8 mouse cellular contexts compared by ENCODE assay signal in genomic region chr2:32928235-32928946, GRCm38 (mm10). TPM values are rescaled to one million over a fixed set of nuclear protein-coding genes. Genes with fewer than 3 reads are reported as not detected.
DNase-seq lines count a peak whose midpoint lies in the region; ATAC-seq lines count a peak whose summit lies in the region.

No protein-coding gene starts in this region.

- no peak overlapping the region for H3K9ac ChIP-seq in embryonic facial prominence, embryonic 14.5 days (ENCODE audit: low read depth, low read length)
- H3K9ac ChIP-seq in heart, embryonic 14.5 days (ENCODE audit: low read length), result no peak overlapping the region
- H3K9ac ChIP-seq in liver, embryonic 12.5 days, result no peak overlapping the region

- no peak overlapping the region for H3K4me2 ChIP-seq in embryonic facial prominence, embryonic 14.5 days (ENCODE audit: low read depth, low read length)
- H3K4me2 ChIP-seq in heart, embryonic 14.5 days (ENCODE audit: low read length), result no peak overlapping the region
- H3K4me2 ChIP-seq in liver, embryonic 12.5 days, result no peak overlapping the region

- H3K36me3 ChIP-seq in embryonic facial prominence, embryonic 14.5 days (ENCODE audit: control insufficient read depth, insufficient read depth, low read length), result peaks cover 53% of the 10 kb centered on the region
- H3K36me3 ChIP-seq in heart, embryonic 14.5 days (ENCODE audit: control insufficient read depth, insufficient read depth, low read length), result peaks cover 47% of the 10 kb centered on the region
- peaks cover 13% of the 10 kb centered on the region for H3K36me3 ChIP-seq in liver, embryonic 12.5 days

- WGBS in embryonic facial prominence, embryonic 14.5 days, result 33% methylated on average over 10 of the region's 10 CpGs
- WGBS in heart, embryonic 14.5 days, result 25% methylated on average over 10 of the region's 10 CpGs
- 40% methylated on average over 10 of the region's 10 CpGs for WGBS in liver, embryonic 12.5 days (ENCODE audit: insufficient replicate concordance)

- H3K9me3 ChIP-seq in embryonic facial prominence, embryonic 14.5 days (ENCODE audit: control insufficient read depth, low read length), result no peaks in the 10 kb centered on the region
- H3K9me3 ChIP-seq in heart, embryonic 14.5 days (ENCODE audit: control insufficient read depth, low read length), result no peaks in the 10 kb centered on the region
- no peaks in the 10 kb centered on the region for H3K9me3 ChIP-seq in liver, embryonic 12.5 days (replicated peaks)

- peak; percentile 94 for DNase-seq in 3T3-L1 (ENCODE audit: low read depth, low spot score)
- peak; percentile 71 for DNase-seq in adrenal gland, postnatal 25 days
- peak; percentile 59 for DNase-seq in embryonic facial prominence, embryonic 14.5 days (ENCODE audit: low spot score)
- DNase-seq in kidney, postnatal 10 days, result peak; percentile 87
- peak; percentile 56 for DNase-seq in neural tube, embryonic 10.5 days (ENCODE audit: extremely low spot score, low spot score)
- DNase-seq in testis, postnatal 14 days (ENCODE audit: low spot score), result peak; percentile 48

- no peak overlapping the region for H3K27ac ChIP-seq in embryonic facial prominence, embryonic 14.5 days (replicated peaks; ENCODE audit: low read depth, low read length)
- H3K27ac ChIP-seq in heart, embryonic 14.5 days (replicated peaks in 1 of 2; ENCODE audit: control insufficient read depth in 1 of 2, insufficient read depth in 1 of 2, low read depth in 2 of 2, low read length in 2 of 2), result no peak overlapping the region
- H3K27ac ChIP-seq in liver, embryonic 12.5 days, result peak overlapping the region; percentile 41

- ATAC-seq in embryonic facial prominence, embryonic 14.5 days (ENCODE audit: low read depth), result peak; percentile 54; the same call in 1 of the 2 replicates
- ATAC-seq in heart, embryonic 14.5 days (ENCODE audit: insufficient number of reproducible peaks, insufficient read depth, low FRiP score, low read depth), result peak; percentile 16; the same call in 1 of the 2 replicates
- peak; percentile 58 for ATAC-seq in liver, embryonic 12.5 days

- H3K27me3 ChIP-seq in embryonic facial prominence, embryonic 14.5 days (replicated peaks; ENCODE audit: control insufficient read depth, insufficient read depth, low read length), result no peaks in the 10 kb centered on the region
- H3K27me3 ChIP-seq in heart, embryonic 14.5 days (ENCODE audit: control insufficient read depth, insufficient read depth, low read length), result no peaks in the 10 kb centered on the region
- H3K27me3 ChIP-seq in liver, embryonic 12.5 days (replicated peaks), result no peaks in the 10 kb centered on the region

- no peak overlapping the region for H3K4me3 ChIP-seq in embryonic facial prominence, embryonic 14.5 days (ENCODE audit: low read depth, low read length)
- no peak overlapping the region for H3K4me3 ChIP-seq in heart, embryonic 14.5 days (ENCODE audit: control insufficient read depth in 1 of 2, insufficient read depth in 1 of 2, low read depth in 1 of 2, low read length in 2 of 2)
- H3K4me3 ChIP-seq in liver, embryonic 12.5 days, result no peak overlapping the region

- no peaks in the 10 kb centered on the region for H3K4me1 ChIP-seq in embryonic facial prominence, embryonic 14.5 days (ENCODE audit: control insufficient read depth, insufficient read depth, low read length)
- no peaks in the 10 kb centered on the region for H3K4me1 ChIP-seq in heart, embryonic 14.5 days (ENCODE audit: control insufficient read depth in 2 of 2, insufficient read depth in 2 of 2, low read length in 2 of 2)
- no peaks in the 10 kb centered on the region; the same call in 1 of the 2 replicates for H3K4me1 ChIP-seq in liver, embryonic 12.5 days

RNA-seq across cellular contexts. Expression of gene Rpl12, which starts 33.0 kb away (rescaled TPM):
- 133 and 250 TPM in 2 replicates for total RNA-seq in adrenal gland, postnatal 25 days (2021)
- polyA plus RNA-seq in embryonic facial prominence, embryonic 14.5 days (2014; fragmentation: Nextera tagmentation; extraction: Ambion mirVana), result 224 and 237 TPM in 2 replicates
- 112 and 129 TPM in 2 replicates for polyA plus RNA-seq in heart, embryonic 14.5 days (2014; fragmentation: Nextera tagmentation; extraction: Ambion mirVana)
- polyA plus RNA-seq in liver, embryonic 12.5 days (2016; fragmentation: Nextera tagmentation; extraction: Ambion mirVana), result 171 and 174 TPM in 2 replicates

RNA-seq across cellular contexts. Expression of gene Lrsam1, which starts 33.0 kb away (rescaled TPM):
- total RNA-seq in adrenal gland, postnatal 25 days (2021), result 17.4 and 28.7 TPM in 2 replicates
- polyA plus RNA-seq in embryonic facial prominence, embryonic 14.5 days (2014; fragmentation: Nextera tagmentation; extraction: Ambion mirVana), result 9.2 and 10.9 TPM in 2 replicates
- 6.3 and 7.4 TPM in 2 replicates for polyA plus RNA-seq in heart, embryonic 14.5 days (2014; fragmentation: Nextera tagmentation; extraction: Ambion mirVana)
- 3.5 and 4.4 TPM in 2 replicates for polyA plus RNA-seq in liver, embryonic 12.5 days (2016; fragmentation: Nextera tagmentation; extraction: Ambion mirVana)

RNA-seq across cellular contexts. Expression of gene Fam129b, which starts 52.5 kb away (rescaled TPM):
- 14.0 and 15.2 TPM in 2 replicates for total RNA-seq in adrenal gland, postnatal 25 days (2021)
- 38.4 and 39.0 TPM in 2 replicates for polyA plus RNA-seq in embryonic facial prominence, embryonic 14.5 days (2014; fragmentation: Nextera tagmentation; extraction: Ambion mirVana)
- polyA plus RNA-seq in heart, embryonic 14.5 days (2014; fragmentation: Nextera tagmentation; extraction: Ambion mirVana), result 18.1 and 25.1 TPM in 2 replicates
- polyA plus RNA-seq in liver, embryonic 12.5 days (2016; fragmentation: Nextera tagmentation; extraction: Ambion mirVana), result 11.9 and 12.4 TPM in 2 replicates

RNA-seq across cellular contexts. Expression of gene Slc2a8, which starts 53.5 kb away (rescaled TPM):
- total RNA-seq in adrenal gland, postnatal 25 days (2021), result 15.0 and 24.4 TPM in 2 replicates
- polyA plus RNA-seq in embryonic facial prominence, embryonic 14.5 days (2014; fragmentation: Nextera tagmentation; extraction: Ambion mirVana), result 12.2 and 15.7 TPM in 2 replicates
- 16.9 and 17.1 TPM in 2 replicates for polyA plus RNA-seq in heart, embryonic 14.5 days (2014; fragmentation: Nextera tagmentation; extraction: Ambion mirVana)
- 11.2 and 11.9 TPM in 2 replicates for polyA plus RNA-seq in liver, embryonic 12.5 days (2016; fragmentation: Nextera tagmentation; extraction: Ambion mirVana)
